Mouse (Mus musculus) heart, adult 2 months (tissue): ENCODE measurements around the gene Rassf5.

Experiments
- CTCF ChIP-seq: fragments of 200-600 bp; IDR thresholded peaks from 2 replicates; pipeline ENCODE4 v1.8.1; 2022; ENCODE audit warnings: antibody characterized with exemption, mild to moderate bottlenecking, moderate library complexity
- EP300 ChIP-seq: fragments of 200-500 bp; IDR thresholded peaks from 2 replicates; pipeline ENCODE4 v1.6.1; 2011; ENCODE audit warnings: low read depth, low read length, control low read depth; ENCODE audit not compliant: insufficient read depth
- POLR2A ChIP-seq: fragments of 200-500 bp; IDR thresholded peaks from 2 replicates; pipeline ENCODE4 v1.6.1; 2011; ENCODE audit warnings: mild to moderate bottlenecking, low read depth, low read length, control low read depth; ENCODE audit not compliant: insufficient read depth

DNA sequence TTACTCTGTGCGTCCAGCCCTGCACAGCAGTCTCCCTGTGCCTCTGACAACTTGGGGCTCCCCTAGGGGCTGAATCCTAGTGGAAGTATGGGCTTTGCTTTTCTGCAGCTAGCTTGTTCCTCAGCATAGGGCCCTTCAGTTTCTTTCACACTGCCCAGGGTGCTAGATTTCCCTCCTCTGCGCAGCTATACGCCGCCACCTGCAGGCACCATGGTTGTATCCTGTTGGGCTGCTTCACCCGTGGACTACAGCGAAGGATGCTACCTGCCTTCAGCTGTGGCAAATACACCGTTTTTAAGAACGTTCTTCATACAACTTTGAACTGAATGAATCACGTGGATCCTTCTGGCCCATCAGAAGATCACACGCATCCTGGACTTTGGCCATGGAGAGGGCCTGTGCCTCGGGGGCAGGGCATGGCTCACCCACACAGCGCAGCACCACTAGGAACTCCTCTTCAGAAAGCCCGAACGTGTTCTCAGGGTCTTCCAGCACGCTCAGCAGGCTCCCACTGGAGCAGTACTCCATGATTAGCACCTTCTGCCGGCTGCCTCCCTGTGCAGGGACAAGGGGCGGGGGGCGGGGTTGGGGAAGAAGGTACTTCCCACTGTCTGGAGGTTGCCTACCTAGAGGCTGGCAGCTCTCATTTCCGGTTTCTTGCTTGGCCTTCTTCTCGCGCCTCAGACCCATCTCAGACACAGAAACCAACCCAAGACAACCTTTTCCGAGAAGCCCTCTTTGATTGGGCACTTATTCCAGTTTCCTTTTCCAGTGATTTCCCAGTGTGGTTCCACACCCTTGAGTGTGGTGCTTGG is 29.9 kb upstream of the Rassf5 start:
- no peak for TF ChIP-seq EP300
- no peak for TF ChIP-seq CTCF
- no peak for TF ChIP-seq POLR2A
